Mouse (Mus musculus) heart, adult 2 months (tissue): ENCODE measurements at regions not wholly inside any gene's neighbourhood (a gene's known extent, or its start where the extent isn't known, plus 50 kb on each side); places are given as distances from the start of the nearest gene placed in this dataset.

Source experiments
- DNase-seq, 2 experiments: peaks; one replicate each; pipeline ENCODE4 v3.0.0; 2021
- H3K27ac ChIP-seq: fragments of 200-600 bp; 2 replicates; pipeline ENCODE4 v1.8.1; 2022
- H3K27me3 ChIP-seq: fragments of 200-500 bp; 2 replicates; pipeline ENCODE4 v1.6.1; 2012; ENCODE audit warnings: mild to moderate bottlenecking, low read length, inconsistent platforms, mixed read lengths; ENCODE audit not compliant: control insufficient read depth, insufficient read depth
- H3K36me3 ChIP-seq: fragments of 200-500 bp; 2 replicates; pipeline ENCODE4 v1.6.1; 2012; ENCODE audit warnings: low read length, inconsistent platforms; ENCODE audit not compliant: control insufficient read depth, insufficient read depth
- H3K4me1 ChIP-seq: fragments of 200-500 bp; 2 replicates; pipeline ENCODE4 v1.6.1; 2011; ENCODE audit warnings: low read length; ENCODE audit not compliant: control insufficient read depth, insufficient read depth
- H3K4me3 ChIP-seq: fragments of 200-600 bp; 2 replicates; pipeline ENCODE4 v1.8.1; 2022
- H3K79me2 ChIP-seq: fragments of 200-500 bp; replicated peaks from 2 replicates; pipeline ENCODE4 v1.6.1; 2012; ENCODE audit warnings: mild to moderate bottlenecking, inconsistent platforms, low read length, moderate library complexity, mixed read lengths; ENCODE audit not compliant: control insufficient read depth, insufficient read depth
- H3K9ac ChIP-seq: fragments of 200-500 bp; 2 replicates; pipeline ENCODE4 v1.6.1; 2012; ENCODE audit warnings: low read depth, mild to moderate bottlenecking, control low read depth, inconsistent platforms, low read length, mixed read lengths
- CTCF ChIP-seq: fragments of 200-600 bp; IDR thresholded peaks from 2 replicates; pipeline ENCODE4 v1.8.1; 2022; ENCODE audit warnings: antibody characterized with exemption, mild to moderate bottlenecking, moderate library complexity
- EP300 ChIP-seq: fragments of 200-500 bp; IDR thresholded peaks from 2 replicates; pipeline ENCODE4 v1.6.1; 2011; ENCODE audit warnings: low read depth, low read length, control low read depth; ENCODE audit not compliant: insufficient read depth
- POLR2A ChIP-seq: fragments of 200-500 bp; IDR thresholded peaks from 2 replicates; pipeline ENCODE4 v1.6.1; 2011; ENCODE audit warnings: mild to moderate bottlenecking, low read depth, low read length, control low read depth; ENCODE audit not compliant: insufficient read depth
- WGBS: fragments of 180-500 bp; shearing (Covaris S2); methylation state at CpG from one replicate; pipeline ENCODE4 v1.1.7; 2018; 5-methylcytosine and 5-hydroxymethylcytosine counted together
- intact Hi-C: fragments of 180-260 bp; cut with DNase I; formaldehyde crosslinking; loops from one replicate; pipeline ENCODE4 v1.15.1; 2025

GRCm38 (mm10) chr17:87549568-87549967 lies 86.2 kb upstream of the Epcam start:
- WGBS: 70% methylated on average over 6 of the region's 6 CpGs
- Histone ChIP-seq H3K4me3 (no peak overlapping the region), H3K9ac (no peak overlapping the region), H3K27me3 (no peaks in the 10 kb centered on the region), H3K79me2 (no peaks in the 10 kb centered on the region), H3K27ac (no peak overlapping the region), H3K36me3 (no peaks in the 10 kb centered on the region), H3K4me1 (no peaks in the 10 kb centered on the region)
- TF ChIP-seq POLR2A (no peak), CTCF (no peak), EP300 (no peak)
- no peak for DNase-seq
- intact Hi-C loops: no loop called here

GRCm38 (mm10) chr17:87550518-87551164 lies 85.1 kb upstream of the Epcam start:
- intact Hi-C loops: no loop called here
- Histone ChIP-seq H3K4me1 (no peaks in the 10 kb centered on the region), H3K79me2 (no peaks in the 10 kb centered on the region), H3K36me3 (no peaks in the 10 kb centered on the region), H3K27me3 (no peaks in the 10 kb centered on the region), H3K4me3 (no peak overlapping the region), H3K9ac (no peak overlapping the region), H3K27ac (no peak overlapping the region)
- DNase-seq: no peak
- TF ChIP-seq EP300 (no peak), CTCF (no peak), POLR2A (no peak)
- 53% methylated on average over 13 of the region's 13 CpGs for WGBS

- intact Hi-C loops: no loop called here
- WGBS: 79% methylated on average over 2 of the region's 2 CpGs
- Histone ChIP-seq H3K4me1 (no peaks in the 10 kb centered on the region), H3K9ac (no peak overlapping the region), H3K27ac (no peak overlapping the region), H3K27me3 (no peaks in the 10 kb centered on the region), H3K36me3 (no peaks in the 10 kb centered on the region), H3K79me2 (no peaks in the 10 kb centered on the region), H3K4me3 (no peak overlapping the region)
- DNase-seq: no peak
- no peak for TF ChIP-seq POLR2A
- no peak for TF ChIP-seq EP300
- no peak for TF ChIP-seq CTCF
Observed at GRCm38 (mm10) chr17:87554561-87554960, 81.2 kb upstream of the Epcam start.

- Histone ChIP-seq H3K79me2 (no peaks in the 10 kb centered on the region), H3K27me3 (no peaks in the 10 kb centered on the region), H3K27ac (no peak overlapping the region), H3K9ac (no peak overlapping the region), H3K4me1 (no peaks in the 10 kb centered on the region), H3K4me3 (no peak overlapping the region), H3K36me3 (no peaks in the 10 kb centered on the region)
- 63% methylated on average over 2 of the region's 2 CpGs for WGBS
- intact Hi-C loops: no loop called here
- no peak for TF ChIP-seq POLR2A
- no peak for DNase-seq
Observed at GRCm38 (mm10) chr17:87558419-87558818, 77.4 kb upstream of the Epcam start.

GRCm38 (mm10) chr17:87559641-87560040 lies 76.1 kb upstream of the Epcam start:
- Histone ChIP-seq H3K79me2 (no peaks in the 10 kb centered on the region), H3K27me3 (no peaks in the 10 kb centered on the region), H3K4me1 (no peaks in the 10 kb centered on the region), H3K36me3 (no peaks in the 10 kb centered on the region), H3K9ac (no peak overlapping the region), H3K4me3 (no peak overlapping the region), H3K27ac (no peak overlapping the region)
- intact Hi-C loops: no loop called here
- TF ChIP-seq EP300: no peak
- no peak for TF ChIP-seq CTCF
- no peak for TF ChIP-seq POLR2A
- WGBS: 91% methylated on average over 10 of the region's 10 CpGs
- no peak for DNase-seq

- 81% methylated on average over 7 of the region's 7 CpGs for WGBS
- no peak overlapping the region for H3K9ac ChIP-seq
- H3K27me3 ChIP-seq: no peaks in the 10 kb centered on the region
- intact Hi-C loops: no loop called here
- no peak for DNase-seq
- no peak overlapping the region for H3K27ac ChIP-seq
- TF ChIP-seq POLR2A (no peak), CTCF (no peak), EP300 (no peak)
- no peaks in the 10 kb centered on the region for H3K4me1 ChIP-seq
- H3K4me3 ChIP-seq: no peak overlapping the region
- no peaks in the 10 kb centered on the region for H3K79me2 ChIP-seq
- no peaks in the 10 kb centered on the region for H3K36me3 ChIP-seq
Observed at GRCm38 (mm10) chr17:87560923-87561322, 74.9 kb upstream of the Epcam start.
